Mouse (Mus musculus): ENCODE measurements around the gene Sema4b. TPM values are rescaled to one million over a fixed set of nuclear protein-coding genes. Genes with fewer than 3 reads are reported as not detected.

Sema4b gene
- total RNA-seq, 2 experiments from 2014 or later = 21.6 to 24.1 TPM

DNA sequence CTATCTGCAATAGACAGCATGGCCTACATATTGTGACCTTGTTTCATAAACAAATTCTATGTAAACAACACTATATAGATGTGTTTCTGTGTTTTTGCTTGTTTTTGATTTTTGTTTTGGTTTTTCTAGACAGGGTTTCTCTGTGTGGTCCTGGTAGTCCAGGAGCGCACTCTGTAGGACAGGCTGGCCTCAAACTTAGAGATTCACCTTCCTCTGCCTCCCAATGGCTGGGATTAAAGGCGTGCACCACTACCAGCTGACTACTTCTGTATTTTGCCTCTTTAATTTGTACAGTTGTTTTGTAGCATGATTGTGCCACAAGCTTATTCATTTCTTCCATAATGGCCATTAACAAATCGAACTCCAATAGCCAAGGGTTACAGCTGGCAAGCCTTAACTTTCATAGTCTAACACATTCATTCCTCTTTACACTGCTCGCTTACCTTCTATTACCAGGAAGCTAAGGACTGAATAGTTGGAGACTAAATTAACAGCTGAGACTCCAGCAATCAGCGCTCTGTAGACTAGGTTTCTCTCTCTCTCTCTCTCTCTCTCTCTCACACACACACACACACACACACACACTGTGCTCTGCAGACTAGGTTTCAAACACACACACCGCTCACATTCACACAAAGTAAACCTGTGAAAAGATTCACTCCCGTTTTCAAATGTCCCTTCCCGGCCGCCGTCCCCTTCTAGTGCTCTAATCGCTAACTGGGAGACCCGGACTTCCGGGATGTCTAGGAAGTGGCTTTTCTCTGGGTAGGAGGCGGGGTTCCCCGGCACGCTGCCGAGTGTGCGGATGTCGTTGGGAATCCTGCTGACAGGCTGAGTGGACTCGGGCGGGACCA lies 82.5 kb downstream of the Sema4b start, which contains the start of gene Vps33b:
Gene Vps33b (plus strand): TSS at position 753 of the 854 bp plus-strand sequence.
- DNase-seq = peak; percentile 92 to 94

DNA sequence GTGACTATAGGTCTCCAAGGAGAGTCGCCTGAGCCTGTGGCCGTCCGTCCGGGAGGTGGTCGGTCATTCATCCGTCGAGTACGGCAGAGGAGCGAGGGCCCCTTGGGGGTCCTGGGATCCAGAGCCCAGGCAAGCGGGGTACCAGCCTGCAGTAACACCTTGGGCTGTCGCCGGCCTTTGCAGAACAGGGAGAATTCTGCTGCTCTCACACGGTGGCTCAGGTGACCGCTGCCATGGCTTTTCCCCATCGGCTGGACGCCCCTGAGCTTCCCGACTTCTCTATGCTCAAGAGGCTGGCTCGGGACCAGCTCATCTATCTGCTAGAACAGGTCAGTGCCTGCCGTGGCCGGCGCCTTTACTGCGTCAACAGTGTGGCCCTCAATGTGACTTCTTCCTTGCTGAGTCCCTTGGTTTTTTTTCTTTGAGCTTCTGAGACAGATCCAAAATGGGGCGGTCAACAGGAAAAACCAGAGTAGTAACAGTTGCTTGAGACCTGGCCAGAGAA lies 83.2 kb downstream of the Sema4b start:
- no peak for DNase-seq

DNA sequence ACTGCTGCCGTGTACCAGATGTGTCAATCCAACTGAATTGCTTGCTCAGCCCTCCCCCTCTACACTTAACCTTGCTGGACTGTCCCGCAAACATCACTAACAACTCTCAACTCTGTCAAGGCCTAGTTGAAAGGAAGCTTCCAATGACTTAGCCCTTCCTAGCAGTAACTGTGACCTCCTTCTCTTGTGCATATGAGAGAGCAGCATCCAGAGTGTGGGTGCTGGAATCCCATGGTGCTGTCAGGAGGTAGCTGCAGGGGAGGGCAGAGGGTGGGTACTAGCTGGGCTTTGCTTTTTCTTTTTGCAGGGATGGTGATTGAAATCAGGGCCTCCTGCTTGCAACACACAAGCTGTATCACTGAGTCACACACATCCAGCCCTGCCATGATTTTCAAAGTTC lies 86.8 kb downstream of the Sema4b start:
- no peak for DNase-seq

Other genes starting within 250 kb of the Sema4b start
- 10 to 100 TPM; 21.7 to 23.1 TPM for gene Zfp710, start 162.0 kb upstream of the Sema4b start, total RNA-seq (2021)
- 10 to 100 TPM; 57.6 to 61.5 TPM for gene Idh2, start 71.4 kb upstream of the Sema4b start, total RNA-seq (2021)
- gene Cib1, start 46.0 kb downstream of the Sema4b start, total RNA-seq (2021) = 10 to 100 TPM; 21.0 to 25.4 TPM
- gene Gdpgp1, start 46.0 kb downstream of the Sema4b start, total RNA-seq (2021) = 1 to 10 TPM; 6.9 to 7.3 TPM
- gene Ttll13, start 59.5 kb downstream of the Sema4b start, total RNA-seq (2021) = 1 to 10 TPM; 1.7 to 2.9 TPM
- gene Ngrn, start 74.4 kb downstream of the Sema4b start, total RNA-seq (2021) = 10 to 100 TPM; 41.4 to 44.5 TPM
- 10 to 100 TPM; 21.6 to 24.3 TPM for gene Vps33b, start 82.8 kb downstream of the Sema4b start, total RNA-seq (2021)
- 1 to 10 TPM; 1.5 to 2.4 TPM for gene Prc1, start 107.6 kb downstream of the Sema4b start, total RNA-seq (2021)
- 10 to 100 TPM; 13.2 to 16.6 TPM for gene Rccd1, start 137.6 kb downstream of the Sema4b start, total RNA-seq (2021)
- 10 to 100 TPM; 38.1 to 39.5 TPM for gene Unc45a, start 154.2 kb downstream of the Sema4b start, total RNA-seq (2021)
- gene Hddc3, start 156.3 kb downstream of the Sema4b start, total RNA-seq (2021) = 10 to 100 TPM; 42.2 to 45.1 TPM
- 100 to 1,000 TPM; 144 to 156 TPM for gene Man2a2, start 184.5 kb downstream of the Sema4b start, total RNA-seq (2021)
- gene Fes, start 201.1 kb downstream of the Sema4b start, total RNA-seq (2021) = 1 to 10 TPM; 5.5 to 7.8 TPM
- 10 to 100 TPM; 39.7 to 45.4 TPM for gene Furin, start 218.6 kb downstream of the Sema4b start, total RNA-seq (2021)

All from layer of hippocampus, postnatal 36 days (tissue).